Mouse (Mus musculus) liver, embryonic 14.5 days (tissue): ENCODE data around the gene Msx3. TPM values are rescaled to one million over a fixed set of nuclear protein-coding genes. Genes with fewer than 3 reads are reported as not detected.
A peak's percentile ranks its signal among the peaks of the same experiment; 100 is the strongest.

Experiments used
- ATAC-seq: fragments of 200-750 bp; cut with Nextera tagmentation; 2 replicates; pipeline ENCODE4 v1.8.0; 2017; ENCODE audit warnings: moderate number of reproducible peaks, mild to moderate bottlenecking, moderate library complexity; ENCODE audit not compliant: insufficient read depth
- DNase-seq, 3 experiments: peaks; one replicate each; pipeline ENCODE4 v3.0.0-alpha.2; 2012 to 2013; ENCODE audit warnings: low read depth in 3 of 3, low spot score in 3 of 3
- H3K27ac ChIP-seq: fragments of 300-500 bp; sonication (generic); 2 replicates; pipeline ENCODE4 v1.5.1; 2014; ENCODE audit warnings: moderate library complexity, mild to moderate bottlenecking, control low read depth, inconsistent platforms
- H3K27me3 ChIP-seq: fragments of 300-500 bp; sonication (generic); 2 replicates; pipeline ENCODE4 v1.6.1; 2014; ENCODE audit warnings: mild to moderate bottlenecking, low read length, moderate library complexity; ENCODE audit not compliant: control insufficient read depth, insufficient read depth
- H3K36me3 ChIP-seq: fragments of 300-500 bp; sonication (generic); replicated peaks from 2 replicates; pipeline ENCODE4 v1.6.1; 2014; ENCODE audit warnings: low read depth; ENCODE audit not compliant: control insufficient read depth, insufficient read depth
- H3K4me1 ChIP-seq, 2 experiments: fragments of 200-500 bp in 1 of 2; fragments of 300-500 bp in 1 of 2; sonication (generic) in 1 of 2; replicated peaks; 2 replicates each; pipeline ENCODE4 v1.6.1; 2012 to 2014; ENCODE audit warnings: antibody characterized with exemption in 1 of 2, inconsistent platforms in 1 of 2, low read length in 1 of 2; ENCODE audit not compliant: control insufficient read depth in 2 of 2, insufficient read depth in 2 of 2
- H3K4me2 ChIP-seq: fragments of 300-500 bp; sonication (generic); 2 replicates; pipeline ENCODE4 v1.6.1; 2014; ENCODE audit warnings: low read depth, mild to moderate bottlenecking, control low read depth, moderate library complexity
- H3K4me3 ChIP-seq, 2 experiments: fragments of 200-500 bp in 1 of 2; fragments of 300-500 bp in 1 of 2; sonication (generic) in 1 of 2; 2 replicates each; pipeline ENCODE4 v1.5.1; 2012 to 2014; ENCODE audit warnings: low read depth in 2 of 2, low read length in 2 of 2, mild to moderate bottlenecking in 2 of 2, control low read depth in 1 of 2, inconsistent platforms in 1 of 2, moderate library complexity in 1 of 2; ENCODE audit not compliant: insufficient read depth in 1 of 2
- H3K9ac ChIP-seq: fragments of 300-500 bp; sonication (generic); replicated peaks from 2 replicates; pipeline ENCODE4 v1.6.1; 2014; ENCODE audit warnings: mild to moderate bottlenecking, control low read depth, moderate library complexity
- H3K9me3 ChIP-seq: fragments of 300-500 bp; sonication (generic); 2 replicates; pipeline ENCODE4 v1.6.1; 2016; ENCODE audit warnings: low read length, mixed read lengths; ENCODE audit not compliant: control insufficient read depth
- CTCF ChIP-seq: IDR thresholded peaks from 2 replicates; pipeline ENCODE4 v1.5.1; 2016; ENCODE audit warnings: antibody characterized with exemption, low read depth, control low read depth
- EP300 ChIP-seq: IDR thresholded peaks from 2 replicates; pipeline ENCODE4 v1.6.1; 2016; ENCODE audit warnings: antibody characterized with exemption, low read depth
- WGBS: fragments of 180-500 bp; shearing (Covaris S2); extraction: QIAGEN DNeasy Blood & Tissue Kit; methylation state at CpG from one replicate; pipeline ENCODE4 v1.1.7; 2014; ENCODE audit not compliant: insufficient replicate concordance; 5-methylcytosine and 5-hydroxymethylcytosine counted together
- polyA plus RNA-seq, 2 experiments: library from polyadenylated mRNA; depleted of rRNA in 1 of 2; stranded (reverse) in 1 of 2; unstranded in 1 of 2; fragments of >200 nt; fragmentation: Nextera tagmentation in 1 of 2; extraction: Ambion mirVana in 1 of 2; gene quantifications; 2 replicates each; pipeline versions ENCODE4 v1.2.1 to v1.2.3; 2012 to 2014

Gene Msx3
- polyA plus RNA-seq, 2 experiments: not detected

- no peak overlapping the region for H3K4me3 ChIP-seq
- ATAC-seq (no peak), DNase-seq (peak; percentile 32 to 46 (median 39))
- no peak overlapping the region for H3K4me2 ChIP-seq
- H3K9me3 ChIP-seq: no peaks in the 10 kb centered on the region
- H3K36me3 ChIP-seq: no peaks in the 10 kb centered on the region
- H3K4me1 ChIP-seq: no peaks in the 10 kb centered on the region
- TF ChIP-seq CTCF: peak; percentile 85
- no peak for TF ChIP-seq EP300
- H3K27ac ChIP-seq: no peak overlapping the region
- no peak overlapping the region for H3K9ac ChIP-seq
- 20% methylated on average over 7 of the region's 7 CpGs for WGBS
- H3K27me3 ChIP-seq: peaks cover 48% of the 10 kb centered on the region
Observed at GRCm38 (mm10) chr7:140063092-140063491, 14.2 kb upstream of the Msx3 start.

- Histone ChIP-seq H3K9ac (no peak overlapping the region), H3K4me2 (no peak overlapping the region), H3K4me1 (no peaks in the 10 kb centered on the region), H3K36me3 (no peaks in the 10 kb centered on the region), H3K9me3 (no peaks in the 10 kb centered on the region), H3K4me3 (no peak overlapping the region), H3K27me3 (peaks cover 56% of the 10 kb centered on the region), H3K27ac (no peak overlapping the region)
- TF ChIP-seq EP300: no peak
- TF ChIP-seq CTCF: peak; percentile 33; the same call in 1 of the 2 replicates
- WGBS: 14% methylated on average over 11 of the region's 11 CpGs
- no peak for ATAC-seq
- no peak for DNase-seq
Observed at GRCm38 (mm10) chr7:140062307-140062706, 13.4 kb upstream of the Msx3 start.

- WGBS: 6% methylated on average over 6 of the region's 6 CpGs
- Histone ChIP-seq H3K4me3 (no peak overlapping the region), H3K9ac (no peak overlapping the region), H3K4me1 (no peaks in the 10 kb centered on the region), H3K27me3 (peaks cover 61% of the 10 kb centered on the region), H3K9me3 (no peaks in the 10 kb centered on the region), H3K27ac (no peak overlapping the region), H3K36me3 (no peaks in the 10 kb centered on the region), H3K4me2 (no peak overlapping the region)
- no peak for ATAC-seq
- TF ChIP-seq EP300: no peak
- TF ChIP-seq CTCF: no peak
- no peak for DNase-seq
Observed at GRCm38 (mm10) chr7:140061832-140062130, 12.9 kb upstream of the Msx3 start.

GRCm38 (mm10) chr7:140060936-140061831, 12.3 kb upstream of the Msx3 start:
- WGBS: 3% methylated on average over 47 of the region's 47 CpGs
- H3K27me3 ChIP-seq: peaks cover 67% of the 10 kb centered on the region
- H3K4me3 ChIP-seq: no peak overlapping the region
- H3K27ac ChIP-seq: no peak overlapping the region
- H3K36me3 ChIP-seq: no peaks in the 10 kb centered on the region
- no peak for TF ChIP-seq CTCF
- H3K4me2 ChIP-seq: no peak overlapping the region; the same call in 1 of the 2 replicates
- no peaks in the 10 kb centered on the region for H3K9me3 ChIP-seq
- no peaks in the 10 kb centered on the region for H3K4me1 ChIP-seq
- DNase-seq (no peak), ATAC-seq (no peak)
- H3K9ac ChIP-seq: no peak overlapping the region

- peaks cover 69% of the 10 kb centered on the region for H3K27me3 ChIP-seq
- 17% methylated on average over 4 of the region's 4 CpGs for WGBS
Observed at GRCm38 (mm10) chr7:140059601-140060000, 10.7 kb upstream of the Msx3 start.

More at GRCm38 (mm10) chr7:140059601-140060000, 10.7 kb upstream of the Msx3 start:
- no peaks in the 10 kb centered on the region for H3K4me1 ChIP-seq
- H3K27ac ChIP-seq: no peak overlapping the region
- ATAC-seq (no peak), DNase-seq (no peak)
- H3K4me2 ChIP-seq: no peak overlapping the region
- TF ChIP-seq EP300 (no peak), CTCF (no peak)
- H3K9me3 ChIP-seq: no peaks in the 10 kb centered on the region
- H3K4me3 ChIP-seq: no peak overlapping the region
- H3K9ac ChIP-seq: no peak overlapping the region
- H3K36me3 ChIP-seq: no peaks in the 10 kb centered on the region
